Mouse (Mus musculus) lung, postnatal 4 days (tissue): Measurements from ENCODE around the gene Naa35.

Experiments
- DNase-seq, 2 experiments: peaks; one replicate each; pipeline ENCODE4 v3.0.0; 2021

The Naa35 gene

GRCm38 (mm10) chr13:59639368-59640177 is 54.5 kb downstream of the Naa35 start:
- no peak for DNase-seq

GRCm38 (mm10) chr13:59640178-59640440 is 55.0 kb downstream of the Naa35 start:
- no peak for DNase-seq

- DNase-seq = no peak
These were observed 57.8 kb downstream of the Naa35 start for GRCm38 (mm10) chr13:59642818-59643217.

GRCm38 (mm10) chr13:59645491-59645890 is 60.4 kb downstream of the Naa35 start:
- DNase-seq = no peak

GRCm38 (mm10) chr13:59646674-59647244 is 61.7 kb downstream of the Naa35 start:
- DNase-seq = no peak

- DNase-seq = no peak
These were observed 62.4 kb downstream of the Naa35 start for GRCm38 (mm10) chr13:59647484-59647883.

- no peak for DNase-seq
These were observed 63.5 kb downstream of the Naa35 start for GRCm38 (mm10) chr13:59648598-59648997.

- no peak for DNase-seq
These were observed 64.7 kb downstream of the Naa35 start for GRCm38 (mm10) chr13:59649781-59650180.

- no peak for DNase-seq
These were observed 67.6 kb downstream of the Naa35 start for GRCm38 (mm10) chr13:59652651-59653050.

- no peak for DNase-seq
These were observed 68.1 kb downstream of the Naa35 start for GRCm38 (mm10) chr13:59653136-59653535.

- DNase-seq = no peak
These were observed 69.4 kb downstream of the Naa35 start for GRCm38 (mm10) chr13:59654465-59654864.

GRCm38 (mm10) chr13:59655718-59656315 is 70.8 kb downstream of the Naa35 start:
- no peak for DNase-seq

GRCm38 (mm10) chr13:59656316-59656832 is 71.3 kb downstream of the Naa35 start:
- no peak for DNase-seq

- DNase-seq = peak; percentile 22 to 37
These were observed 71.9 kb downstream of the Naa35 start for GRCm38 (mm10) chr13:59656975-59657388.

GRCm38 (mm10) chr13:59657781-59658180 is 72.7 kb downstream of the Naa35 start:
- DNase-seq = no peak

- DNase-seq = no peak
These were observed 75.3 kb downstream of the Naa35 start for GRCm38 (mm10) chr13:59660371-59660770.

GRCm38 (mm10) chr13:59661387-59661786 is 76.3 kb downstream of the Naa35 start:
- no peak for DNase-seq

- no peak for DNase-seq
These were observed 76.9 kb downstream of the Naa35 start for GRCm38 (mm10) chr13:59661966-59662365.

GRCm38 (mm10) chr13:59663939-59664712 is 79.1 kb downstream of the Naa35 start:
- no peak for DNase-seq

GRCm38 (mm10) chr13:59667763-59668162 is 82.7 kb downstream of the Naa35 start:
- DNase-seq = no peak

- peak; percentile 63 to 71 for DNase-seq
These were observed 83.5 kb downstream of the Naa35 start for GRCm38 (mm10) chr13:59668501-59669093.

GRCm38 (mm10) chr13:59669946-59670345 is 84.9 kb downstream of the Naa35 start:
- no peak for DNase-seq

- DNase-seq = no peak
These were observed 86.5 kb downstream of the Naa35 start for GRCm38 (mm10) chr13:59671521-59671920.
